8 mouse cellular contexts compared by ENCODE assay signal in the genomic region with DNA sequence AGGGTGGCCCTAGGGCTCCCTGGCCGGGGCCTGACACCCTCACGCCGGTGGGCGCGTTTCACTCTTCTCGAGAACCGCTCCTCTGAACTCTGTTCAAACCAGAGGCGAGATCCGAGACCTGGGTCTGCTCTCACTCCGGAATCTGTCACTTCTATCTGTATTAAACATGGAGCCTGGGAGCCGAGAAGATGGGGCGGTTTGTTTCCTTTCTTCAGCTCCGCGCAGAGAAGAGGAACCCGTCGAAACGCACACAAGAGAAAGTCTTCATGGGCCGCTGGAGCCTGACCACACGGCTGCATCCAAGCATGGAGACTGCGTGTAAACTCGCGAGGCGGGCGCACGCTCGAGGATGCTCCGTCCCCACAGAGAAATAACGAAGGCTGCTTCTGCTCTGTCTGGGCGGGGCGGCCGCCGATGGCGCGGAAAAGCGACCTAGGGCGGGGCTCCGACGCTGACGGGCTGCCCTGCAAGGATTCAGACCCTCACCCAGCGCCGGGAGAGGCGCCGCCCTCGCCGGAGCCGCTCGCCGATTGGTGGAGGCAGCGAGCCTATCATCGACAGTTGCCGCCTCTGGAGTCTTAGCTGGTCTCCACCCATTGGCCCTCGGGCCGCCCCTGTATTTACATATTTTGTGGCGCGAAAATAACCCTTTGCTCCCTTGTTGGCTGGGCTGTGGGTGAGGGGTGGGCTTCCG. TPM values are rescaled to one million over a fixed set of nuclear protein-coding genes. Genes with fewer than 3 reads are reported as not detected.
A peak's percentile ranks its signal among the peaks of the same experiment; 100 is the strongest.
DNase-seq lines count a peak whose midpoint lies in the region; ATAC-seq lines count a peak whose summit lies in the region.

No protein-coding gene starts in this region.

- H3K9ac ChIP-seq in intestine, embryonic 16.5 days (ENCODE audit: low read depth, low read length) = peak overlapping the region; percentile 74

- H3K36me3 ChIP-seq in intestine, embryonic 16.5 days (ENCODE audit: control insufficient read depth, insufficient read depth, low read length) = no peaks in the 10 kb centered on the region

- peak overlapping the region; percentile 79 for H3K4me2 ChIP-seq in intestine, embryonic 16.5 days (ENCODE audit: low read depth, low read length)

- DNase-seq in heart, adult 11 months = peak; percentile 90
- DNase-seq in heart, adult 8-10 months (ENCODE audit: low spot score) = no peak
- peak; percentile 98 for DNase-seq in c-Kit-positive CD71-positive TER-119-positive erythroid progenitor cells, embryonic 14.5 days (ENCODE audit: low spot score)
- peak; percentile 73 for DNase-seq in gastrocnemius, postnatal 14 days
- peak; percentile 92 for DNase-seq in lung, postnatal 10 days
- DNase-seq in retina, embryonic 14.5 days (ENCODE audit: low spot score) = peak; percentile 99
- DNase-seq in urinary bladder, postnatal 10 days (ENCODE audit: low spot score) = peak; percentile 41

- H3K4me1 ChIP-seq in intestine, embryonic 16.5 days (ENCODE audit: control insufficient read depth, insufficient read depth, low read length) = peaks cover 4% of the 10 kb centered on the region

- peak overlapping the region; percentile 64 for H3K4me3 ChIP-seq in intestine, embryonic 16.5 days (ENCODE audit: low read length)

- intact Hi-C loops in gastrocnemius, postnatal 14 days (cut with DNase I; ENCODE audit: low total_unique reads) = loop anchor here (10.0 kb wide), 1 partner anchor 1967 kb away; no protein-coding TSS in a partner anchor

- no peaks in the 10 kb centered on the region for H3K9me3 ChIP-seq in intestine, embryonic 16.5 days (ENCODE audit: control insufficient read depth, low read length)

- under 1% methylated on average over 56 of the region's 56 CpGs for WGBS in intestine, embryonic 16.5 days

- peak overlapping the region; percentile 89 for H3K27ac ChIP-seq in intestine, embryonic 16.5 days (ENCODE audit: low read length)

- ATAC-seq in intestine, embryonic 16.5 days = peak; percentile 90

- no peaks in the 10 kb centered on the region for H3K27me3 ChIP-seq in intestine, embryonic 16.5 days (replicated peaks; ENCODE audit: control insufficient read depth, insufficient read depth, low read length)

RNA-seq across cellular contexts. Expression of gene Igf2bp3, which starts 3.0 kb away (rescaled TPM):
- total RNA-seq in heart, adult 8-10 months (2022) = not detected
- total RNA-seq in gastrocnemius, postnatal 14 days (2021) = 1 to 10 TPM in 1 of 2 experiments, under 1 TPM in 1; 0.86 to 1.1 TPM
- polyA plus RNA-seq in intestine, embryonic 16.5 days (2015; fragmentation: Nextera tagmentation; extraction: Ambion mirVana) = 78.7 and 81.9 TPM in 2 replicates

RNA-seq across cellular contexts. Expression of gene Tra2a, which starts 46.1 kb away (rescaled TPM):
- total RNA-seq in heart, adult 8-10 months (2022) = 10 to 100 TPM; 20.0 to 27.3 (median 24.3) TPM
- 10 to 100 TPM; 15.8 to 18.1 TPM for total RNA-seq in gastrocnemius, postnatal 14 days (2021)
- 68.7 and 71.3 TPM in 2 replicates for polyA plus RNA-seq in intestine, embryonic 16.5 days (2015; fragmentation: Nextera tagmentation; extraction: Ambion mirVana)
